Mouse (Mus musculus) kidney, postnatal 25 days (tissue): ENCODE results near the gene Slit3.

ENCODE experiments used
- DNase-seq, 2 experiments: peaks; one replicate each; pipeline ENCODE4 v3.0.0; 2021; ENCODE audit warnings: mixed read lengths in 2 of 2

Slit3 gene

DNA sequence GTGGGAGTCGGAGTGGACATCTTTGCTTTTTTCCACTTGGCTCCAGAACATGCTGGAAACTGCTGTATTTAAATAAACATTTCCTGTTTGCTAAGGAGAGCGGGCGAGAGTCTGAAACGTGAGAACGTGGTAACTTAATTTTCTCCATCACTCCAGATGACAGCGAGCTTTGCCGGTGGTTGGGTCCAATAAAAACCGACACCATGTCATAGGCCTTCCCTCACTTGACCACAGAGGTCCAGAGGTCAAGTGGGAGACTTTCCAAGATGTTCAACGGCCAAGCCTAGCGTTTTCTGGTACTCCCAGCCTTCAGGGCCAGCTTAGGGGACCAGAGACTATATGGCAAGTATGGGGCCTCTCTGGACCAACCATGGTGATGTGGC is 4.1 kb downstream of the Slit3 start:
- peak; percentile 51 to 56 for DNase-seq

DNA sequence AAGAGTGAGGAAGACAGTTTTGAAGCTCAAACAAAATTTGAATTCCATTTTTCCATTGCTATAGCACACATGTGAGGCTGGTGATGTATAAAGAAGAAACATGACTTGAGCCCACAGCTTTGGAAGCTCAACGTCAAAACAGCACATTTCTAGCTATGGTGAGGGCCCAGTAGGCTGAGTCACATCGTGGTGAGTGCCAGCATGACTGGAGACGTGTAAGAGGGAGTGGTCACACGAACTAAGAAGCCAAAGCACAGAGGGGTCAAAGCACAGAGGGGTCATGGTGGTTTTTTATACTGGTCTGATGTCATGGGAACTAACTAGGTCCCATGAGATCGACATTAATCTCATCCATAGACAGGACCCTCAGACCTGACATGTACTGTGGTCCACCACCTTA is 10.7 kb downstream of the Slit3 start:
- no peak for DNase-seq

DNA sequence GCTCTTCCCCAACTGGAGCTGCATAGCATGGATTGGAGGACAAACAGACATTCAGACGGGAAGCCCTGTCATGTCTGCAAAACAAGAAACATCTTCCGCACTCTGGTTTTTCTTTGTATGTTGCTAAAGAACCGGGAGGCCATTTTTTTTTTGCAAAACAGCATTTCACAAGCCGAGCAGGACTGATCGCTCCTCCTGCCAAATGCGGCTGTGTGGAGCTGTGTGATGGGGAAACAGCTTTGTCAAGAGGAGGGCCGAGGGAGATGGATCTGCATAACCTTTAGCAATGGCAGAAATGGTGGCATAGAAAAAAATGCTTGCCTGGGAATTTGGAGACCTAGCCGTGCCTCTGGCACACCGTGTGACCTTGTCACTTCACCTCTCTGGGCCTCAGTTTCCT is 15.6 kb downstream of the Slit3 start:
- DNase-seq = no peak

DNA sequence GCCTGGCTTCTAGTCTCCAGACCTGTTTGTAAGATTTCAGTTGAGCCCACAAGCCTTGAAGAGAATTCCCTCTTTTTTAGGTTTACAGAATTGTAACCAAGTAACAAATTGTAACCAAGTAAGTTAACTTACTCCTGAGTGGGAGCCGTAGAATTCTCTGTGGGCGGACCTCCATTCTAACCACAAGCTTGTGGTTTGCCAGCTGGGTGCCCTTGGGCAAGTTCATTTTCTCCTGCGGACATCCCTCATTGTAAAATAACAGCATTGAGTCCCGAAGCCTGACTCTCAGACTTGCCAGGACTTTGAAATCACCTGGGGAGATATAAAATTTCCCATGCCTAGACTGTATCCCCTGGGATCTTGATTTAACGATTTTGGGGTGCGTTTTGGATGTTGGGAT is 19.1 kb downstream of the Slit3 start:
- no peak for DNase-seq

DNA sequence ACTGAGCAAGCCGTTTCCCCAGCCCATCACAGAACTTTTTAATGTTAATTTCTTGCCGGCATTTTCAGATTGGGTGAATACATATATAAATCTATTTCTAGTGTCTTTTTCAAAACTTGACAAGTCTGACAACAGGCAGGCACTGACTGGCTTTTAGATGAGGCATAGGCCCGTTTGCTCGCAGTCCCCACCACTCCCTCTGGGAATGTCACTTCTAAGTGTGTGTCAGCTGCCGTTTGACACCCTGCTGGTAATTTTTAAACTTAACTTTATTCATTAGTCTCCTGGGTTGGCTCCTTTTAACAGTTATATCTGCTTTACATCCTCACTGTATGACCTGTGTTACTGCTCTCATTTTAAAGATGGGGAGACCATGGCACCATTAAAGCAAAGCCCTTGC is 21.2 kb downstream of the Slit3 start:
- no peak for DNase-seq

DNA sequence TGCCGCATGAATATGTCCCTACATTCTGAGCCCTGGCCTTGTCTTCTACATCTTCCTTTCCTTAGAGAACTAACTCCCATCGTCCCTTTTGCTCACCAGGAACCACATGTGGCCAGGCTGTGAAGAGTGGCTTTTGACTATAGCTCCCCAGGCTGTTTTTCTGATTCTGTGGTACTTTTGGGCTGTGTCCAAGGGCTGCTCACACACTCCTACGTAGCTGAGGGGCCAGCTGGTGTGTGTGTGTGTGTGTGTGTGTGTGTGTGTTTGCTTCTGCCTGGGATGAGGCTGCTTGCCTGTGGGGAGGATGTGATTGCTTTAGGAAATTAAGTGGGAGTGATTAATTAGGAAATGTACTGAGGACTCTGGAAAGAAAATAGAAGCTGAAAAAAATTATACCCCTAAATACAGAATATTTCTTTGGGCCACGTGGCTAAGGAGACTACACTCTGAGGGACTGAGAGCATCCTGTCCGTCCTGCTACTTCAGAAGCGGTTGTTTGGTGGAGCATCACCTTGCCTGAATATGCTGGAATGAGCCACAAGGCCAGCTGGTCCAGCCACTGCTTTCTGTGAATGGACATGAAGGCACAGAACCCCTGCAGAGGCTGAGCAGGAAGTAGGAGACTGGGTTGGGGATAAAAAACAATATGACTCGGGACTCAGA is 21.8 kb downstream of the Slit3 start:
- no peak for DNase-seq

DNA sequence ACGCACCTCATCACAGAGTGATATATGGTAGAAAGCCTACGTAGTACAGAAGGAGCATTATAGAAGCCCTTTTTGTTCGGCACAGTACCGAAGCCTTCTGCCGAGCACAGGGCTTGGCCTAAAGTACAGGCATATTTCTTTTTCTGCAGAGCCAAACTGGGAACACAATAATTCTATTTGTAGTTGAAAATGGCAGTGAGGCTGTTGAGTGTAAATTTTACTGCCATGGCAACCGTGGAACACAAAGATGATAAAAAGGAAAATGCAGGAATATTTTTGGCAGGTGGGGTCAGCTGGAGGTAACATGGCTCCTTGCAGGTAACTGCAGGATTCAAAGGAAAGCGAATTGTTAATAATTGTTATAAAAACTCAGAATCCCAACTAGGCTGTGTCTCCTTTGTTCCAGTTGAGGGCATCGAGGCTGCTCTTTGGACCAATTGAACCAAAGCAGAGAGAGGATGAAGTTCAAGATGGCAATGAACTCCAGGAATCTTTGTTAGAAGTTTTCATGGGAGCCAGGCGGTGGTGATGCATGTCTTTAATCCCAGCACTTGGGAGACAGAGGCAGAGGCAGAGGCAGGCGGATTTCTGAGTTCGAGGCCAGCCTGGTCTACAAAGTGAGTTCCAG is 26.9 kb downstream of the Slit3 start:
- DNase-seq = peak; percentile 43 to 68

DNA sequence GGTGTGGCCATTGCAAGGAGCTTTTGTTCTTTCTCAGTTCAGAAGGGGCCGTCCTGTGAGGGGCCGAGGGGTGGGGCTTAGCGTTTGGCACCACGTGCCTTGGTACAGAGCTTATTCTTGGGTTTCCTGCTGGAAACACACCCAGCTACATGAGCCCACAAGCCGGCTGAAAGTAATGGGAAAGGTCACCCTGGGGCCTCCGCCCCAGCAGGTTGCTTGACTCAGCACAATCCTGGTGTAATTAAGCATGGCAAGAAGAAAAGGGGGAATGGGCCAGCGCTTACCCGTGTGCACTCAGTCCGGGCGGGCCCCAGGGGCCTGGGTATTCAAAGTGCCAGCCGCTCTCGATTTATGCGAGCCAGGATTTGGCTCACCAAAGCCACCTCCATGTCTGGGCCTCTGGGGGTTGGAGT is 30.5 kb downstream of the Slit3 start:
- peak; percentile 18 to 56 for DNase-seq

DNA sequence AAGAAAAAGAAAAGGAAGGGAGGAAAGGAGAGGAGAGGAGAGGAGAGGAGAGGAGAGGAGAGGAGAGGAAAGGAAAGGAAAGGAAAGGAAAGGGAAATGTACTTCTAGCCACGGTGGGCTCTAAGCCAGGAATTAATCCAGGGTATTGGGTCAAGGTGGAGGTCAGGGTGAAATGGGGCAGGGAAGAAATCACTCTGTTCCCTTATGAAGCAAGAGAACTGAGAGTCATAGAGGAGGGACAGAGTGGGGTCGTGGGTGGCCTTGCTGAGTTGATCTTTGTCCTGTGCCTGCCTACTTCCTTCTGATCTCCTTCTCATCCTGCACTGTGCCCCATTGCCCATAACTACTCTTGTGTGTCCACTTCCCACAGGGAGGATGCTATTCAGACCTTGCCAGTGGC is 31.9 kb downstream of the Slit3 start:
- peak; percentile 11 to 52 for DNase-seq

DNA sequence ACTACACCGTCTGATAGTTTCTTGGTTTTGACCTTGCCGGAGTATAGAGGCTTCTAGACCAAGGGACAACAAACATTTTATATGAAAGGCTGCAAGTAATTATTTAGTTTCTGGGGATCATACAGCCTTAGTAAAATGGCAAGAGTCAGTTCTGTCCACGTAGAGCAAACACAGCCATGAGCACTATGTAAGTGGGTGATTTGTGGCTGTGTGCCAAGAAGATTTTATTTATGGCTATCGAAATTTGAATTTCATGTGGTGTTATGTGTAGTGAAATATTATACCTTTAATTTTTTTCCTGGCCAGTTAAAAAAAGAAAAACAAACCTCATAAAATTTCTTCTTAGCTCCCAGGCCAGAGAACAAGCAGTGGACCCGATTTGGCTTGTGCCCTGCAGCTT is 33.4 kb downstream of the Slit3 start:
- DNase-seq = no peak

DNA sequence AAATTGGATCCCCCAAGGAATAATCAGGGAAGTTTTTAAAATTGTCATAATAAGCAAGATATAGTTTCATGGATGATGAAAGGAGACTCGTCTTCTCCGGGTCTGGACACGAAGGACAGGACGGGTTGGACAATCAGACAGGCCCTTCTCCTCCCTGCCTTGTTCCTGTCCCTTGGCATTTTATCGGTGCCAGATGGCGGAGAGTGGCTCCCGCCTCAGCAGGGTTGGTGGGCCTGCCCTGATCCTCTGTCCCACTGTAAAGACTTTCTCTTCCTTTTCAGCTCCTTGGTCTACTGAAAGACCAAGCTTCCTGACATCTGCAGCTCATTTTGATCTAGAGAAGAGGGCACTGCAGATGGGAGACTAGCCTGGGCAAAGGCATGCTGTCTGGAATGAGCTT is 34.3 kb downstream of the Slit3 start:
- DNase-seq = no peak

DNA sequence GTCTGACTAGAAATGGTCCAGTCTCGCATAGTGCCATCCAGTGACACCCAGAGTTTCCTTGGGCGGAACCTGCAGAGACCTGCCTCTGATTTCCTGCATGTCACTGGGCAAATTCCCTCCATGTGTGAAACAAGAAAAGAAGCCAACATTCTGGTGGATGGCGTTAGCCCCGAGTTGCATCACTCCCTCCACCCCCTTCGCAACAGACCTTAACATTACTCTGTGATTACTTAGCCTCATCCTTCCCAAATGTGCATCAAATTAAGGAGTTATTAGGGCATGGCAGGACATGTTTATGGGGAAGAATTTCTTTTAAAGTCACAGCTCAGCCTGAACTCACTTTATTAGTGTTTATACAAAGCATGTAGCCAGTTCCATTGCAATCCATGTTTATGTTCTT is 35.7 kb downstream of the Slit3 start:
- no peak for DNase-seq

DNA sequence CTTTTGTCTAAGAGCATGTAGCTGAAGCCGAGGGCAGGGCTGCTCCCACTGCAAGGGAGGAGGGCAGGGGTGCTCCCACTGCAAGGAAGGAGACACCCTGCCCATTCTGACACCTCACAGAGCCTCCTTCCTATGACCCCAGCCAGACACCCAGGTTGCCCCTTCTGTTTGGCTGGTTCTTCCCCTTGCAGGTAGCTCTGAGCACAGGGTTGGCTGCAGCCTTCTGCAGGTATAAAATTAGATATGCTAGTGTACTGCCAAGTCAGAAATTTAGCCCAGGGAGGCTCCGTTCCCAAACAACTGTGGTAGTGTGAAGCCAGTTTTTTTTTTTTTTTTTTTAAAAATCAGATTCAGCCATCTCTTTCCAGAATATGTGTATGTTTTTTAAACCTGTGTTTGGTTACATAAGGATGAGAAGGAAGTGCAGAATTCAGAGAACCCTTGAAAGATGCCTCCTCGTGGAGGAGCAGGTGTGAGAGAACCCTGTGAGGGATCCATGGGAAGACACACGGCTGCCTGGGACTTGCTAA is 39.7 kb downstream of the Slit3 start:
- DNase-seq = no peak

DNA sequence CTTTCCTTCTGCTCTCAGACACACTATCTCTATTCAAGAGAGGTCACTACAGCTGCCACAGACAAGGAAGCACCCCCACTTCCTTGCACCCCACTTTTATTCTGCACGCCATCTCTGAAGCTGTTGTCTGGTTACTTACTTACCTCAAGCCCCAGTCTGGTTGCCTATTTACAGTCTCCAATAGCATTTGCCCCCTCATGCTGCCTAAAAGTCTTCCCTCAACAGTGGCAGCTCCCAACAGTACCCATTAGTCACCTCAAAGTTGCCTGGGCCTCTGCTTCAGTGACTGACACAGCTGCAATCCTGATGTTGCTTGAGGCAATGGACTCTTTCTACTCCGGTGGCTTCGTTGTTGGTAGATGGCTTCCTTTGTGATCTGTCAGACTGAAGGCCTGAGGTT is 42.4 kb downstream of the Slit3 start:
- DNase-seq = no peak

DNA sequence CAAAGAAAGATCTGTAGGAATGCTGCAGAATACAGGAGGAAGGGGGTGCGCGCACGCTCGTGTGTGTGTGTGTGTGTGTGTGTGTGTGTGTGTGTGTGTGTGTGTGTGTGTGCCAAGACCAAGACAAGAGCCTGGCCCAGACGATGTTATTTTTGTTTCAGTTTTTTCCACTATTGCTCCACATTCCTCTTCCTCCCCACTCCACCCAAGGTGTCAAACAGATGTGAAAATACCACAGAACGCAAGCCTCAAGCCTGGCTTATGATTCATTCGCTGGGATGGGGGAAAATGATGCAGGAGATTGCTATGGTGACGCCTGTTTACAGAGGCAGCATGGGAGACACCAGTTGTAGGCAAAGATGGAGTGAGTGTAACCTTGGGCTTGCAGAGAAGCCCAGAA is 46.2 kb downstream of the Slit3 start:
- DNase-seq = no peak

DNA sequence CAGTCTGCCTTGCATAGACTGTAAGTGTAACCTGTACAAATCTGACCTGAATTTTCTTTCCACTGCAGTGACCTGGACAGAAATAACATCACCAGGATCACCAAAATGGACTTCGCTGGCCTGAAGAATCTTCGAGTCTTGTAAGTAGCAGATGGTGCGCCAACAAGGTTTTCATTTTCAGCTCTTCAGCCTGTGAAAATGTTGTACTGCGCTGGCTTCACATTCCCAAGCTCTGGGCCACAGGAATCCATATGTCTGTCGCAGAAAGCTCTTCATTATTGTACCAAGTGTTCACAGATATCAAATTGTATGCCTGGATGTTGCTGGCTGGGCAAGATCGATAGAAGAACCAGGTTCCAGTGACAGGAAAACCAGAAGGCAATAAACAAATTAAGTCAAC is 50.5 kb downstream of the Slit3 start:
- DNase-seq = no peak

DNA sequence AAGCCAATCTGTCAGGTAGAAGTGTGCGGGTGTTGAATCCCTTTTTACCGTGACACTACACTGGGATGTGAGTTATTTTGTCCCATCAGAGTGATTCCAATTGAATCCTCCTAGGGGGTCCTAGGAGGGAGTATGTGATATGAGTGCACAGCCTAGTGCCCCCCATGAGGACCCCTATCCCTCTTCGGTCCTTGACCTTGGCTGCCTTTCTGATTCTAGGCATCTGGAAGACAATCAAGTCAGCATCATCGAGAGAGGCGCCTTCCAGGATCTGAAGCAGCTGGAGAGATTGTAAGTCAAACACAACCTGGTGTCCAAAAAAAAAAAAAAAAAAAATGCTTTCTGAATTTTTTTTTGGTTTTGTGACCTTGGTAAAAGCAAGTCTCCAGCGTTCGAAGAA is 56.5 kb downstream of the Slit3 start:
- DNase-seq = no peak

DNA sequence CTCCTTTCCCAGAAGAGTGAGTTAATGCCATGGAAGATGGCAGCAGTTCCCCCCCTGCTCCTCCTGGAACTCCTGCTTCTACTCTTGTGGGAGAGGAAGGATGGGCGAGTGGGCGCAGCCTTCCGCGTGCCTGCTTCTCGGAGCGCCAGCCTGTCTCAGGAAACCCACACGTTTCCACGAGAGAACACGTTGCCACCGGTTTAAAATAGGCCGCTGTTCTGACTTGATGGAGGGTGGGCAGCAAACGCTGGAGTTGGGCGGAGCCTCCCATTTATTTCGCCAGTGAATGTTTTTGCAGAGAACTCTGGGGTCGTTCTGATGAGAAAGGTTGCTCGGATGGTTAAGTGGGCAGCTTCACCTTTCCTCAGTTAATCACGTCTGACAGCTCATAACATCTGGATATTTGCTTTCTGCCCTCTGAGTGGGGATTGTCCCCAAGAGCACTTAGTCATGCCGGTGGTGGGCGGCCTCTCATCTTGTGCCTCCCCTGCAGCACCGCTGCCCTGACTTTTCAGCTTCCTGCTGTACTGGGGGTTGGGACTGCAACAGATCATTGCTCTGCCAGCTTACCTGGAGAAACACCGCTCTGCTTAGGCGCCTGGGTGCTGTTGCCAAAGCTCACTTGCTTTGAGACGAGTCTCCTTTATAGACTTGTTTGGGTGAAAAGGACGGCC is 57.3 kb downstream of the Slit3 start:
- peak; percentile 6 to 49 for DNase-seq

DNA sequence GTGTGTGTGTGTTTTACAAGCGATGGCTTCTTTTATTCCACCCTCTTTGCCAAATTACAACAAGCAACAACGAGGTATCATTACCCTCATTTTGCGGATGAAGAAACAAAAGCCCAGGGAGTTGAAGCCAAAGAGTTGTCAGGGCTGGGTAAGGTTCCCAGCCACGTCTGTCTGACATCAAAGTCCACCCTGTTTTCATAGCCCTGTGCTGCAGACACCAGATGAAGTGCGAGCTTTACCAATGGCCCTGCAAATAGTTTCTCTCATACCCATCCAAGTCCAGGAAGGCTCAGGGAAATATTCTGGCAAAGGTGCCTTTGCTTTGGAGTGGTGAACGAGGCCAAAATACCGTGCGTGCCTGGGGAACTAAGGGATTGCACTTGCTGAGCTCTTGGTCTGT is 58.3 kb downstream of the Slit3 start:
- DNase-seq = no peak

DNA sequence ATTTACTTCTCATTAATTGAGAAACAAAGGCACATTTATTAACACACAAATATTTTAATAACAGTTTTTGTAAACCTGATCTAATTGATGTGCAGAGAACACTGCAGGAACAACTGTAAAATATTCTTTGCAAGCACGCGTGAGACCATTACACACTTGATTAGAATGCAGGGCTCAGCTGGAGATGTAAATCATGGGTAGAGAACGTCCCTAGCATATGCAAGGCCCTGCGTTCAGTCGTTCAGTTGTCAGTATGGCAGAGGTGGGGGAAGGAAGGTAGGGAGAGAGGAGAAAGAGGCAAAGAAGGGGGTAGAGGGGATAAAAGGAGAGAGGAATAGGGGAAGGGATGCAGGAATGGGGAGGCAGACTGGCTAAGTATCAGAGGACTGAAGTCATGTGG is 61.9 kb downstream of the Slit3 start:
- DNase-seq = no peak

DNA sequence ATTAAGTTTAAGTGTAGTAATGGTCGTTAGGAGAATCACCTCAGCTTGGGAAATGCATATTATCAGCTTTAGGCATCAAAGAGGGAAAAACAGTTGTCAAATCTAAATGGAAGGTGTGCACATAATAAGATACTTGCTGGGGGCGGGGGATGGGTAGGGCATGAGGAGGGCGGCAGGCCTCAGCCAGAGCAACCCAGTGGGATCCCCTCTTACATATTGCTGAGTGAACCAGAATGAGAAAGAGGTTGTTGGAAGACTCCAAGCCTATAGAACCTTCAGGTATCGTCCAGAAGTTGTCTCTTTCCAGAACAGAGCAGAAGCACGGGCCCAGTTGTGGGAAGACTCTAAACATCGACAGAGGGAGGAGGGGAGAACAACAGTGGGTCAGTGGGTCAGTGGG is 73.8 kb downstream of the Slit3 start:
- DNase-seq = no peak

DNA sequence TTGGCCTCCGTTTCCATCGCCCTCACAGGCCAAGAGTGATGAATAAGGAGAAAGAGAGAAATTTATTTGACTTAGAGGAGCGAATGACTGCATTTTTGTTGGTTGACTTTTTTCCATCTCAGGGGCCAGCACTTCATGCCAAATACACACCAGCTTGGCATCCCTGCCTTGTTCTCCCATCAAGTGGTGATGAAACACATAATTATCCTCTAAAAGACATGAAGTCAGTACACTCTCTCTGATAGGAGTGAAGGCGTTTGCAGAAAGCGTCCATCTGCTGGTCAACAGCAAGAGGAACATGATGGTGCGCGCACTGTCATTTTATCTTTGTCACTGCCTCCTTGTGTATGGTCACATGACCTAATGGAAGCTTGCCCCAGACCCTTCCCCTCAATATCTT is 75.8 kb downstream of the Slit3 start:
- DNase-seq = no peak

DNA sequence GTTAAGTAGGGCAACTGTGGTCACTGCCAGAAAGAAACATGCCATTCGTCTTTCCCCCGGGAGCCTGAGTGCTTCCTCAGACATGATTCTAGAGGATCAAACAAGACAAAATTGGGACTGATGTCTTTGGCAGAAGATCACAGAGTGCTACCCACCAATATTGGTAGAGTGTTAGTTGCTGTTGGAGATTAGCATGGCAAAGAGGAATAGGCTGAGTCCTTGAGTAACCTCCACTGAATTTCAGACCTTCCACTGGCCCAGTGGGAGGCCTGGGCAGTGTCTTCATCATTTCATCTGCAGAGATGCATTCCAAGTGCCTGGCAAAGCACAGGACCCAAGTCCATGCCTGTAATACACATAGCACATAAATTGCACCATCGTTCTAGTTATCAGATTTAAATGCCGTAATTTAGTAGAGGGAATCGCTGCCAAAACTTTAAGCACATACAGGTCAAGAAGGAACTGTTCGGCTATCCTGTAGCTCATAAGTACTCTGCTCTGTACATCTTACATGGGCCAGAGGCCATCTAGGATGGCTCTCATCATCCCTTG is 77.6 kb downstream of the Slit3 start:
- DNase-seq = no peak

DNA sequence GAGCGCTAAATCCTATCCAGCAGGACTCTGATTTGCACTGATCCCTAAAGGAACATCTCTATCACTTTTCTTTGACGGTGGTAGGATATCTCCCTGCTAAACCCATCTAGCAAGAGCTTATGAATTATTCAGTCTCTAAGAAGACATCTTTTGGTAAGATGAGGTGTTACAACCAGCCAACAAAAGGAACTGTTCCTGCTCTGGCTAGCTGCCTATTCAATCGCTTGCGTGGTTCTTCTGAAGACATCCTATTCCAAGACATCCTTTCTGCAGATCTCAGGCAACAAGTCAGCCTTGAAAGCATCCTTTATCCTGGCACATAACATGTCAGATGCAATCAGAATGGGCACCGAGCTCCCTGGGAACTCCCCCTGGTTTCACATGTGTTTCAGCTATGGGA is 81.3 kb downstream of the Slit3 start:
- no peak for DNase-seq
